ENCODE assay signal across 16 mouse cellular contexts in the genomic region with DNA sequence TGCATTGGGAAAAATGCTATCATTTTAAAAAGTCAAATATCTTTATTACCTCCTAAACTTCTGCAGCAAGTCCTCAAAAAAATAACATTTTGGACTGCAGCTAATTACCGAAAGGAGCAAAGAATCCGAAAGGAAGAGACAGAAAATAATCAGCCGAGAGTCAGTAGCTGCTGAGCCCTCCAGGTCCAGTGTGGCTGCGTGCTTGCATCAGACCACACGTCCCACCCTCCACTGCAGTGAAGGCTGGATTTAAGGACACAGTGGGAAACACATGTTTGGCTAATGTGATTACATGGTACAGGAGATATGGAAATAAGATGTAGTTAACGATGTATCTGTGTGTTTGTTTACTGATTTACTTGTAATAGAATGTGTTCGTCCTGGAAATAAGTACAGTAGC.
"Had no signal": no experiment of that assay in that cellular context is flagged by ENCODE, and none has a peak within 500 bp of the region (broad histone marks: within the 10 kb centered on the region; RNA-seq: fewer than 3 reads in every experiment).

No protein-coding gene starts in this region.

- H3K9ac ChIP-seq: neural tube, embryonic 13.5 days; neural tube, embryonic 15.5 days; stomach, embryonic 15.5 days had no signal

- H3K36me3 ChIP-seq: neural tube, embryonic 13.5 days; neural tube, embryonic 15.5 days; stomach, embryonic 15.5 days had no signal

- H3K27ac ChIP-seq: neural tube, embryonic 13.5 days; neural tube, embryonic 15.5 days; stomach, embryonic 15.5 days; stomach, postnatal 0 days had no signal

- H3K9me3 ChIP-seq: neural tube, embryonic 13.5 days; neural tube, embryonic 15.5 days; stomach, embryonic 15.5 days had no signal

- H3K27me3 ChIP-seq: neural tube, embryonic 13.5 days; neural tube, embryonic 15.5 days; stomach, embryonic 15.5 days had no signal

- H3K4me2 ChIP-seq: neural tube, embryonic 13.5 days; neural tube, embryonic 15.5 days; stomach, embryonic 15.5 days had no signal

- DNase-seq: retina, postnatal 1 day; right cerebral cortex, adult 18-20 months; right cerebral cortex, postnatal 14 days; right cerebral cortex, postnatal 25 days; right cerebral cortex, postnatal 4 days; spleen, adult 18-20 months; thymus, adult 18-20 months; thymus, adult 2 months; thymus, postnatal 14 days; thymus, postnatal 25 days; thymus, postnatal 36 days; thymus, postnatal 4 days had no signal

- H3K4me3 ChIP-seq: neural tube, embryonic 13.5 days; neural tube, embryonic 15.5 days; stomach, embryonic 15.5 days had no signal

- H3K4me1 ChIP-seq: neural tube, embryonic 13.5 days; neural tube, embryonic 15.5 days; stomach, embryonic 15.5 days had no signal
